Mouse (Mus musculus): ENCODE measurements at regions not wholly inside any gene's neighbourhood (a gene's known extent, or its start where the extent isn't known, plus 50 kb on each side); places are given as distances from the start of the nearest gene placed in this dataset.

DNA sequence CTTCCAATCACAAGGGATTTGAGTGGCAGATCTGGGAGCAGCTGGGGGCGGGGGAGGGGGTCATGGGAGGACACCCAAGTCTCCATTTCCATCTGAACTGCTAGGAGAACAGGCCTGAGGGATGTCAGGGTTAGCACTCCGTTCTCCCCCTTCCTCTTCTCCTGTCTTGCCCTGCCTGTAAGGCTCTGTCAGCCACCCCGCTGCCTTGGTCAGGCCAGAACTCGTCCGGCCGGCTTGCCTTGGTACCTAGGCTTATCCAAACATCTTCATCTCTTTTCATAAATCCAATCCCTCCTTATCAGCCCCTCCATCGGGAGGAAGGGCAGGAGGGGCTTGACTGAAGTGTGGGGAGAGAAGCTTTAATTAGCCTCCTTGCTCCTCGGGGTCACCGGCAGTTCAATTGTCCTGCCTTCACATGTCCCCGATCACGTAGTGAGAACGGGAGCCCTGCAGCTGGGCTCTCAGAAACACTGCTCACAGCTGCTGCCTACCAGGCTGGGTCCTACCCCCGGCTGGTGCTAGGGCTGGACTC, 208.0 kb downstream of the Sox9 start:
- TF ChIP-seq POLR2A (IDR thresholded peaks at IDR 0.05; ENCODE audit: borderline replicate concordance, extremely low read depth, insufficient read depth, insufficient read length, poor library complexity, severe bottlenecking) (no peak), CTCF (IDR thresholded peaks at IDR 0.05; ENCODE audit: borderline replicate concordance, extremely low read depth, insufficient read depth, insufficient read length) (no peak)

Data from brain, embryonic 14.5 days (tissue).